Mouse (Mus musculus) gastrocnemius, adult 2 months (tissue): ENCODE measurements at regions not wholly inside any gene's neighbourhood (a gene's known extent, or its start where the extent isn't known, plus 50 kb on each side); places are given as distances from the start of the nearest gene placed in this dataset.

ENCODE experiments used
- DNase-seq: peaks from one replicate; pipeline ENCODE4 v3.0.0; 2022
- H3K27ac ChIP-seq: fragments of 200-600 bp; 2 replicates; pipeline ENCODE4 v1.8.1; 2022; ENCODE audit warnings: mild to moderate bottlenecking
- H3K4me3 ChIP-seq: fragments of 200-600 bp; 2 replicates; pipeline ENCODE4 v1.8.1; 2022; ENCODE audit warnings: mild to moderate bottlenecking, moderate library complexity
- CTCF ChIP-seq: fragments of 200-600 bp; IDR thresholded peaks from 2 replicates; pipeline ENCODE4 v1.8.1; 2022; ENCODE audit warnings: antibody characterized with exemption, mild to moderate bottlenecking, moderate library complexity
- intact Hi-C: fragments of 180-260 bp; cut with DNase I; formaldehyde crosslinking; loops from one replicate; pipeline ENCODE4 v1.15.1; 2025

- Histone ChIP-seq H3K4me3 (no peak overlapping the region), H3K27ac (no peak overlapping the region)
- intact Hi-C loops: no loop called here
- DNase-seq: no peak
- TF ChIP-seq CTCF: no peak
Measured at GRCm38 (mm10) chr1:189115914-189116313, 108.3 kb upstream of the Kctd3 start.

GRCm38 (mm10) chr1:189115279-189115678 lies 107.6 kb upstream of the Kctd3 start:
- peak; percentile 8; the same call in 1 of the 2 replicates for TF ChIP-seq CTCF
- intact Hi-C loops: no loop called here

GRCm38 (mm10) chr1:189108260-189109035 lies 100.8 kb upstream of the Kctd3 start:
- Histone ChIP-seq H3K27ac (no peak overlapping the region), H3K4me3 (no peak overlapping the region)
- intact Hi-C loops: no loop called here
- no peak for TF ChIP-seq CTCF
- no peak for DNase-seq

More at GRCm38 (mm10) chr1:189115279-189115678, 107.6 kb upstream of the Kctd3 start:
- H3K27ac ChIP-seq: no peak overlapping the region
- DNase-seq: no peak
- H3K4me3 ChIP-seq: no peak overlapping the region

DNA sequence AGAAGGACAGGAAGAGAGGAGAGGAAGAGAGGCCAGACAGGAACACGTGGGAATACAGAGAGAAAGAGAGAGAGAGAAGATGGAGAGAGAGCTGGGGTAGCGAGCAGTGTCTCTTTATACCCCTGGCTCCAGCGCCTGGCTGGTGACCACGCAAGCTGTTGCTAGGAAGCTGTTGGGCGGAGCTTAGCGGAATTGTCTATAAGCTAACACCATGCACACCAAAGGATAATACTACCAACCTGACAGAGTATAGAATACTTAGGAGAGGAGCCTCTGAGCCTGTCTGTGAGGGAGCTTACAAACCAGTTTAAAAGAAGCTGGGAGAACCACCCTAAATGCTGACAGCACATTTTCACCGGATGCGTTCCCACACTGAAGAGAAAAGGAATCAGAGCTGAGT lies 100.2 kb upstream of the Kctd3 start:
- no peak for DNase-seq
- intact Hi-C loops: no loop called here
- no peak for TF ChIP-seq CTCF
- H3K4me3 ChIP-seq: no peak overlapping the region
- no peak overlapping the region for H3K27ac ChIP-seq

DNA sequence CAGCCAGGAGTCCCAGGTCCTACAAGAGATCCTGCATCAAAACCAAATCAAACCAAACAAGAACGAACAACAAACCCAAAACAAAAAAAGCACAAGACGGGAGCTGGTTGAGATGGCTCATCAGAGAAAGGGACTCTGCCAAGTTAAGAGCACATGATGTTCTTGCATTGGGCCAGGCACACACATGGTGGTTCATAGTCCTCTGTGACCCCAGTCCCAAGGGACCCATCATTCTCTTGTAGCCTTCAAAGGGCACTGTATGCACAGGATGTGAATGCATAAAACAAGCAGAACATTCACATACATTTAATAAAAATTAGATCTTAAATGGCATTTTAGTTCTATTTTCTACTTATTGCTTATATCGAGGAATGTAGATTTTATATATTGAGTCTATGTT lies 99.5 kb upstream of the Kctd3 start:
- H3K4me3 ChIP-seq: no peak overlapping the region
- no peak overlapping the region for H3K27ac ChIP-seq
- no peak for DNase-seq
- intact Hi-C loops: no loop called here
- no peak for TF ChIP-seq CTCF

- H3K27ac ChIP-seq: no peak overlapping the region
- H3K4me3 ChIP-seq: no peak overlapping the region
- no peak for TF ChIP-seq CTCF
- intact Hi-C loops: no loop called here
- no peak for DNase-seq
Measured at GRCm38 (mm10) chr1:189105276-189105675, 97.6 kb upstream of the Kctd3 start.

DNA sequence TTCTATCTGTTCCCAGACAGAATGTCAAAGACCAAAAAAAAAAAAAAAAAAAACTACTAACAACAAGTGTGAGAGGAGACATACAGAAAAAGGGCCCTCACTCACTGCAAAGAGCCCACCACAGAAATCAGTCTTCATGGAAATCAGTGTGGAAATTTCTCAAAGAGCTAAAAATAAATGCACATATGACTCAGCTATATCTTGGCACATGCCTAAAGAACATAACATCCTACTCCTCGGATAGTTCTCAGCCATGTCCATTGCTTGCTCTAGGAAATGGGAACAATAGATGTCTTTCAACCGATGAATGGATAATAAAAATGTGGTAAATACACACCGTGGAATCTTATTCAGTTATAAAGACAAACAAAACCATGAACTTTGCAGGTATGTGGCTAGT lies 95.1 kb upstream of the Kctd3 start:
- DNase-seq: no peak
- intact Hi-C loops: no loop called here
- no peak for TF ChIP-seq CTCF
- no peak overlapping the region for H3K27ac ChIP-seq
- no peak overlapping the region for H3K4me3 ChIP-seq

DNA sequence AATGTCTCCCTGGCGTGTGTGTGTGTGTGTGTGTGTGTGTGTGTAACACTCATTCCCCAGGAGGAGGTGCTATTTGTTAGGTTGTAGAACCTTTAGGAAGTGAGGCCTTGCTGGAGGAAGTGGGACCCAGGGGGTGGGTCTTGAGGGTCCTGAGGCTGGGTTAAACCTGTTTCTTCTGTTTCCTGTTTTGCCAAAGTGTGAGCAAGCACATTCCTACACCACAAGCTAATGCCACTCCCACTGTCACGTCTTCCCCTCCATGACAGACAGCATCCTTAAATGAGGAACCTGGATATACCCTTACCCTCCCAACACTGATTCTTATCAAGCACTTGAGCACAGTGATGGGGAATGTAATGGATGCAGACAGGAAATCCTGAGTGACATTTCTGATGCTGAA lies 91.5 kb upstream of the Kctd3 start:
- intact Hi-C loops: no loop called here
- no peak overlapping the region for H3K27ac ChIP-seq
- TF ChIP-seq CTCF: no peak
- no peak overlapping the region for H3K4me3 ChIP-seq
- no peak for DNase-seq

- intact Hi-C loops: no loop called here
- Histone ChIP-seq H3K27ac (no peak overlapping the region), H3K4me3 (no peak overlapping the region)
- TF ChIP-seq CTCF: no peak
- DNase-seq: no peak
Measured at GRCm38 (mm10) chr1:189092819-189093218, 85.2 kb upstream of the Kctd3 start.

DNA sequence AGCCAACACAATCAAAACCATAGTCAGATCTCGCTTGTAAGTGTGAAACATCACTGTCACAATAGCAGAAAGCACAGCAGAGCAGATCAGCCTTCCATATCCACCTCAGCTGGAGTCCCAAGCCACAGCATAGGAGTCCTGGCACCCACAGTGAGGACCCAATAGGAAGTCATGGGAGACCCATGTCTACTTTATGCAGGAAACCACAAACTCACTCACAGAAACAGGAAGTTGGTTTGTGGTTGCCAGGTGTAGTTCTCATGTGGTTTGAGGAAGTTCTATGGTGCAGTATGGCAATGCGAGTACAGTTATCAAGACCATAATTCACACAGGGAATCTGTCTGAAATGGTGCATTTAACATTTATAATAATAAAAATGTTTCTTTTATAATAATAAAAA lies 77.6 kb upstream of the Kctd3 start:
- H3K27ac ChIP-seq: no peak overlapping the region
- no peak overlapping the region for H3K4me3 ChIP-seq
- intact Hi-C loops: no loop called here
- DNase-seq: no peak
- TF ChIP-seq CTCF: no peak

DNA sequence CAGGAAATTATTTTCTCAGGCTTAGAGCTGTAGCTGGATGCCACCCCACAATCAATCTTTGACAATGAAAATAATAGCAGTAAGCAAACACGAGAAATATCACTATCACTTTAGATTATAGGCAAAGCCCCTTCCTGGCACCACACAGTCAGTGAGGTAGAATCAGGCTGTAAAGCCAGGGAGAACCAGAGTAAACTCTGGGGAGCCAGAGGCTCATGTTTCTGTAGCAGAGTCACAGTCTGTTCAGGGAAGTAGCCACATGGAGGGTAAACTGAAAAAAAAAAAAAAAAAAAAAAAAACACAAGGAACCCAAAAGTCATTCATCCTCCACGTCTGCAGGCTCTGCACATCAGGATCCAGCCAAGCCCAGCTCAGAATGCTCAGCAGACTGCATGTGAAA lies 73.6 kb upstream of the Kctd3 start:
- intact Hi-C loops: no loop called here
- no peak for TF ChIP-seq CTCF
- DNase-seq: no peak

GRCm38 (mm10) chr1:189080797-189081196 lies 73.2 kb upstream of the Kctd3 start:
- peak overlapping the region; percentile 48; the same call in 1 of the 2 replicates for H3K27ac ChIP-seq

More for the DNA sequence above, 73.6 kb upstream of the Kctd3 start:
- Histone ChIP-seq H3K4me3 (peak overlapping the region; percentile 55), H3K27ac (peak overlapping the region; percentile 48; the same call in 1 of the 2 replicates)

GRCm38 (mm10) chr1:189079451-189080410 lies 72.1 kb upstream of the Kctd3 start:
- Histone ChIP-seq H3K4me3 (no peak overlapping the region), H3K27ac (no peak overlapping the region)
- intact Hi-C loops: no loop called here
- no peak for DNase-seq
- no peak for TF ChIP-seq CTCF

More at GRCm38 (mm10) chr1:189080797-189081196, 73.2 kb upstream of the Kctd3 start:
- peak; percentile 73 for TF ChIP-seq CTCF
- H3K4me3 ChIP-seq: peak overlapping the region; percentile 55
- intact Hi-C loops: no loop called here
- peak; percentile 74 for DNase-seq
